Mouse (Mus musculus) lung, postnatal 0 days (tissue): ENCODE measurements around the gene Adprhl1. TPM values are rescaled to one million over a fixed set of nuclear protein-coding genes. Genes with fewer than 3 reads are reported as not detected.

Experiments used
- ATAC-seq: fragments of 200-750 bp; cut with Nextera tagmentation; 2 replicates; pipeline ENCODE4 v1.8.0; 2017; ENCODE audit warnings: moderate library complexity
- DNase-seq: peaks from one replicate; pipeline ENCODE4 v3.0.0-alpha.2; 2016; ENCODE audit warnings: low spot score
- H3K27ac ChIP-seq: fragments of 300-500 bp; sonication (generic); 2 replicates; pipeline ENCODE4 v1.5.1; 2014; ENCODE audit warnings: antibody characterized with exemption, mild to moderate bottlenecking, low read length, mixed read lengths
- H3K27me3 ChIP-seq: fragments of 300-500 bp; sonication (generic); replicated peaks from 2 replicates; pipeline ENCODE4 v1.6.1; 2014; ENCODE audit warnings: low read length, mixed read lengths; ENCODE audit not compliant: insufficient read depth
- H3K36me3 ChIP-seq: fragments of 300-500 bp; sonication (generic); 2 replicates; pipeline ENCODE4 v1.6.1; 2014; ENCODE audit warnings: low read length, mixed read lengths; ENCODE audit not compliant: insufficient read depth
- H3K4me1 ChIP-seq: fragments of 300-500 bp; sonication (generic); 2 replicates; pipeline ENCODE4 v1.6.1; 2014; ENCODE audit warnings: antibody characterized with exemption, low read depth, low read length, mixed read lengths; ENCODE audit not compliant: insufficient read depth
- H3K4me2 ChIP-seq: fragments of 300-500 bp; sonication (generic); replicated peaks from 2 replicates; pipeline ENCODE4 v1.6.1; 2014; ENCODE audit warnings: low read depth, mild to moderate bottlenecking, low read length, moderate library complexity, mixed read lengths
- H3K4me3 ChIP-seq: fragments of 300-500 bp; sonication (generic); 2 replicates; pipeline ENCODE4 v1.5.1; 2014; ENCODE audit warnings: low read depth, low read length
- H3K9ac ChIP-seq: fragments of 300-500 bp; sonication (generic); replicated peaks from 2 replicates; pipeline ENCODE4 v1.6.1; 2014; ENCODE audit warnings: low read depth, mild to moderate bottlenecking
- H3K9me3 ChIP-seq: fragments of 300-500 bp; sonication (generic); 2 replicates; pipeline ENCODE4 v1.6.1; 2016; ENCODE audit warnings: low read length, mixed read lengths
- CTCF ChIP-seq: IDR thresholded peaks from 2 replicates; pipeline ENCODE4 v1.5.1; 2016; ENCODE audit warnings: antibody characterized with exemption, mild to moderate bottlenecking
- EP300 ChIP-seq: IDR thresholded peaks from 2 replicates; pipeline ENCODE4 v1.6.1; 2016; ENCODE audit warnings: antibody characterized with exemption, mild to moderate bottlenecking, control low read depth
- WGBS: fragments of 180-500 bp; shearing (Covaris S2); extraction: QIAGEN DNeasy Blood & Tissue Kit; methylation state at CpG from one replicate; pipeline ENCODE4 v1.1.7; 2014; 5-methylcytosine and 5-hydroxymethylcytosine counted together
- polyA plus RNA-seq: library from polyadenylated mRNA; unstranded; fragments of >200 nt; fragmentation: Nextera tagmentation; extraction: Ambion mirVana; gene quantifications from 2 replicates; pipeline ENCODE4 v1.2.1, GENCODE M21; 2015

Gene Adprhl1
- polyA plus RNA-seq, 1 experiment from 2014 or later = 1.0 TPM

GRCm38 (mm10) chr8:13263376-13263775, 9.4 kb upstream of the Adprhl1 start:
- DNase-seq (no peak), ATAC-seq (no peak)
- Histone ChIP-seq H3K4me1 (no peaks in the 10 kb centered on the region), H3K4me2 (no peak overlapping the region), H3K9me3 (no peaks in the 10 kb centered on the region), H3K36me3 (no peaks in the 10 kb centered on the region), H3K27me3 (no peaks in the 10 kb centered on the region), H3K27ac (no peak overlapping the region), H3K9ac (no peak overlapping the region), H3K4me3 (no peak overlapping the region)
- WGBS = 77% methylated on average over 3 of the region's 3 CpGs
- TF ChIP-seq EP300 (no peak), CTCF (no peak)

DNA sequence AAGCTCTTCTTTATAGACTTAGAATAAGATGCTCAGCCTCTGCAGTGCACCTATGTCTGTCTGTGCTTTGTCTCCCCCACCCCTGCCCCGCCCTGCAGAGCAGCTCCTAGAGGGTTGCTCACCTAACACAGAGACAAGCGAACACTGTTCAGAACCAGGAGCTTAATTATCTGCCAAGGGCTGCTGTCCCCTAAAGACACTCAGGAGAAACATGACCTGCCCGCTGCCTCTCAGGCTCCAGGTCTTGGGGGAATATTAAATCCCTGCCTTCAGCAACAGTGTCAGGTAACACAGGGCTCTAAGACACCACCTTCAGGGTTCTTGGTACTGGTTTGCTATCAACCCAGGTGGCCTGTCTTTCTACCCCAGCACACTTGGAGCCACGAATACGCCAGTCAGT, 549 bp downstream of the Adprhl1 start:
- Histone ChIP-seq H3K9me3 (no peaks in the 10 kb centered on the region), H3K27me3 (no peaks in the 10 kb centered on the region), H3K4me2 (no peak overlapping the region), H3K9ac (no peak overlapping the region), H3K4me3 (no peak overlapping the region), H3K27ac (no peak overlapping the region), H3K36me3 (no peaks in the 10 kb centered on the region; the same call in 1 of the 2 replicates), H3K4me1 (no peaks in the 10 kb centered on the region)
- WGBS = 61% methylated on average over 5 of the region's 5 CpGs
- TF ChIP-seq EP300 = no peak
- no peak for TF ChIP-seq CTCF
- DNase-seq (no peak), ATAC-seq (no peak)

GRCm38 (mm10) chr8:13252837-13253236, 1.1 kb downstream of the Adprhl1 start:
- Histone ChIP-seq H3K4me3 (no peak overlapping the region), H3K27ac (no peak overlapping the region), H3K4me1 (no peaks in the 10 kb centered on the region), H3K9me3 (no peaks in the 10 kb centered on the region), H3K4me2 (no peak overlapping the region), H3K36me3 (no peaks in the 10 kb centered on the region; the same call in 1 of the 2 replicates), H3K27me3 (no peaks in the 10 kb centered on the region), H3K9ac (no peak overlapping the region)
- TF ChIP-seq CTCF (no peak), EP300 (no peak)
- DNase-seq (no peak), ATAC-seq (no peak)
- 83% methylated on average over 13 of the region's 13 CpGs for WGBS

DNA sequence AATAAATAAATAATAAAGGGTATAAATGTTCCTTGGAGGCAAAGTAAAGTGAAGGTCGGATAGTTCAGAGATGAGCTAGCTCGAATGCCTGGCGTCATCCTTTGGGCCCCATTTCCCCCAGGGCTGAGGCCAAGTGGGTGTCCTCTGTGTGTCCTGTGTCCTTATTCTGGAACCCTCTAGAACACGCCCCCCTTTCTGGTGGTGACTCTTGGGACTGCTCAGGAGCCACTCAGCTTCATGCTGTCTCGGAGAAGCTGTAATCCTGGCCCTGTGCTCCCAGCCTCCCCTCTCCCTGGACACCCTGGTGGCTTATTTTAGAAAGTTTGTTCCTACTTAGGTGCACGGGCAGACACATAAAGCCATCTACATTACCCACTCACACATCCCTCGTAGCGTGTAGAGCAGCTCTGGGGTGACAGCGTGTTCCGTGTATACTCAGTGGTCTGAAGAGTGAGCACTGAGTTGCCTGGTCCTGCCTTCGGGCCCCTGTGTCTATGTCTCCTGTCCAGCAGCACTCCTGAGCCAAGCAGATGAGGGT, 9.6 kb downstream of the Adprhl1 start:
- Histone ChIP-seq H3K4me1 (no peaks in the 10 kb centered on the region), H3K4me2 (no peak overlapping the region), H3K27ac (no peak overlapping the region), H3K9me3 (no peaks in the 10 kb centered on the region), H3K27me3 (no peaks in the 10 kb centered on the region), H3K36me3 (no peaks in the 10 kb centered on the region), H3K9ac (no peak overlapping the region), H3K4me3 (no peak overlapping the region)
- TF ChIP-seq EP300 = no peak
- TF ChIP-seq CTCF = no peak
- DNase-seq (no peak), ATAC-seq (no peak)
- WGBS = 76% methylated on average over 11 of the region's 11 CpGs

DNA sequence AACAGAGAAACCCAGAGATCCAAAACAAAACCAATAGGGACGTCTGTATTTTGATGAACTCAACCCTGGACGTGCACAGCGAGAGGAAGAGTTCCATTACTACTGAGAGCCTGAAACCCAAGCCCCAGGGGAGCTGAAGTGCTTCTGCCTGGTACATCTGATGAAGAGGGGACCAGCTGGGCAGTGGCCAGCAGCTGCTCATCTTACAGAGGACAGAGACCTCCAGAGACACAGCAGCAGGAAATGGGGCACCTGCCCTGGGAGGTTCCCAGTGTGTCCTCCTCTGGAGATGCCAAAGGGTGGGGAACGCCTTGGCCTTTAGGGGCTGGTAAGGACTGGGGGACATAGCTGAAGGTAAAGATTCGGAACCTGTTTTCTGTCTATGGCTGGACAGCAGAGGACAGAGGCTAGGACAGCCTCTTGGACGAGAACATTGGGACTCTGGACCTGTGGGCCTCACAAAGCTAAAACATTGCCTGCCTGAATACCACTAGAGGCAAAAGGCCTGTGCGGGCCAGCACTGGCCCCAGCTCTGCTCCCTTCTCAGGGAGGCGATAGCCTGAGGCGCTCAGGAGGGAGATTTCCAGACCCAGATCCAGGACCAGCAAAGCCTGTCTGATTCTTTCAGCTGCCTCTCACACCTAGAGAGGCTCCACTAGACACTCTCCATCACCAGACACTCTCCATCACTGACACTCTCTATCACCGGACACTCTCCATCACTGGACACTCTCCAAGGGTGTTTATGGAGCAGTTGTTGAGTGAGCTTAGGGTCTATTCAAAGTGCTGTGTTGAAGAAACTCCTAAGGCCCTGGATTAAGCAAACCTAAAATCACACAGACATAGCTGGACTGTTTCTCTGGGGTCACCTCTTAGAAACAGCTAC, 10.7 kb downstream of the Adprhl1 start:
- no peaks in the 10 kb centered on the region for H3K36me3 ChIP-seq

GRCm38 (mm10) chr8:13240691-13241090, 13.3 kb downstream of the Adprhl1 start:
- TF ChIP-seq EP300 = no peak
- no peak overlapping the region for H3K4me3 ChIP-seq
- H3K27me3 ChIP-seq = no peaks in the 10 kb centered on the region
- no peak overlapping the region for H3K4me2 ChIP-seq
- ATAC-seq = peak; percentile 69
- peak; percentile 38 for DNase-seq
- H3K27ac ChIP-seq = no peak overlapping the region
- WGBS = 46% methylated on average over 7 of the region's 7 CpGs
- H3K36me3 ChIP-seq = no peaks in the 10 kb centered on the region
- H3K9ac ChIP-seq = no peak overlapping the region
- no peaks in the 10 kb centered on the region for H3K4me1 ChIP-seq
- no peaks in the 10 kb centered on the region for H3K9me3 ChIP-seq

More for the DNA sequence above, 10.7 kb downstream of the Adprhl1 start:
- H3K27me3 ChIP-seq = no peaks in the 10 kb centered on the region
- TF ChIP-seq CTCF (no peak), EP300 (no peak)
- H3K9me3 ChIP-seq = no peaks in the 10 kb centered on the region
- no peak overlapping the region for H3K4me3 ChIP-seq
- 66% methylated on average over 10 of the region's 10 CpGs for WGBS
- no peak overlapping the region for H3K27ac ChIP-seq
- ATAC-seq = peak; percentile 32; the same call in 1 of the 2 replicates
- DNase-seq = no peak
- H3K4me1 ChIP-seq = no peaks in the 10 kb centered on the region
- no peak overlapping the region for H3K4me2 ChIP-seq
- no peak overlapping the region for H3K9ac ChIP-seq
